Mouse (Mus musculus): ENCODE measurements around the gene Smarca2. TPM values are rescaled to one million over a fixed set of nuclear protein-coding genes. Genes with fewer than 3 reads are reported as not detected.

Smarca2 gene
- polyA plus RNA-seq, 1 experiment from 2014 or later, result 46.3 TPM

DNA sequence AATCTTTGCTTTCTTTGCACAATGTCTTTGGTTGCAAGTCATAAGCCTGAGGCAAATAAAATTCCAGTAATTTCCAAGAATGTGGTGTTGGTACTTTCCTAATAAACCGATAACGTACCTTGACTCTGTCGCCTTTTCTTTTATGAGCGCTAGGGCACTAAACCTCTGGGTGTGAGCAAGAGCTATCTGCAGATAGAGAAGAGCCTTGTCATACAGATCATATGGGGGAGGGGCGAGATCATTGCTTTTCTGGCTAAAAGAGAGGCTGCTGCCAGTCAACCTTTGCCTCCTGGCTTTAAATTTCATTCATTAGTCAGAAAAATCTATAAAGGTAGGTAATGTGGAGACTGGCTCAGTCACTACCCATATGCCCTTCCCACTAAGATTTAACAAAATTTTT is 173.3 kb downstream of the Smarca2 start:
- H3K4me2 ChIP-seq (replicated peaks; ENCODE audit: low read depth, low read length), result no peak overlapping the region
- H3K36me3 ChIP-seq (ENCODE audit: insufficient read depth, low read length), result peaks cover 34% of the 10 kb centered on the region
- H3K4me3 ChIP-seq (ENCODE audit: low read depth, low read length), result no peak overlapping the region
- no peak overlapping the region for H3K27ac ChIP-seq (ENCODE audit: low read length)
- ATAC-seq (no peak), DNase-seq (ENCODE audit: low spot score) (no peak)
- TF ChIP-seq CTCF (IDR thresholded peaks at IDR 0.05) (no peak), EP300 (IDR thresholded peaks at IDR 0.05) (no peak)
- WGBS, result 93% methylated on average over 5 of the region's 5 CpGs
- H3K9ac ChIP-seq (replicated peaks; ENCODE audit: low read depth), result no peak overlapping the region
- no peaks in the 10 kb centered on the region for H3K9me3 ChIP-seq (ENCODE audit: low read length)
- no peaks in the 10 kb centered on the region for H3K4me1 ChIP-seq (ENCODE audit: insufficient read depth, low read depth, low read length)
- H3K27me3 ChIP-seq (replicated peaks; ENCODE audit: insufficient read depth, low read length), result no peaks in the 10 kb centered on the region

- DNase-seq (ENCODE audit: low spot score) (no peak), ATAC-seq (no peak)
- WGBS, result 92% methylated on average over 2 of the region's 2 CpGs
- Histone ChIP-seq H3K27ac (ENCODE audit: low read length) (no peak overlapping the region), H3K36me3 (ENCODE audit: insufficient read depth, low read length) (peaks cover 12% of the 10 kb centered on the region), H3K9me3 (ENCODE audit: low read length) (no peaks in the 10 kb centered on the region), H3K4me1 (ENCODE audit: insufficient read depth, low read depth, low read length) (no peaks in the 10 kb centered on the region), H3K4me3 (ENCODE audit: low read depth, low read length) (no peak overlapping the region), H3K27me3 (replicated peaks; ENCODE audit: insufficient read depth, low read length) (no peaks in the 10 kb centered on the region), H3K4me2 (replicated peaks; ENCODE audit: low read depth, low read length) (no peak overlapping the region), H3K9ac (replicated peaks; ENCODE audit: low read depth) (no peak overlapping the region)
- TF ChIP-seq EP300 (IDR thresholded peaks at IDR 0.05), result no peak
- TF ChIP-seq CTCF (IDR thresholded peaks at IDR 0.05), result no peak
Measured at GRCm38 (mm10) chr19:26781209-26781608, 176.4 kb downstream of the Smarca2 start.

- Histone ChIP-seq H3K4me2 (replicated peaks; ENCODE audit: low read depth, low read length) (no peak overlapping the region), H3K27ac (ENCODE audit: low read length) (no peak overlapping the region), H3K36me3 (ENCODE audit: insufficient read depth, low read length) (no peaks in the 10 kb centered on the region), H3K9me3 (ENCODE audit: low read length) (no peaks in the 10 kb centered on the region), H3K9ac (replicated peaks; ENCODE audit: low read depth) (no peak overlapping the region), H3K4me1 (ENCODE audit: insufficient read depth, low read depth, low read length) (no peaks in the 10 kb centered on the region), H3K4me3 (ENCODE audit: low read depth, low read length) (no peak overlapping the region), H3K27me3 (replicated peaks; ENCODE audit: insufficient read depth, low read length) (no peaks in the 10 kb centered on the region)
- TF ChIP-seq EP300 (IDR thresholded peaks at IDR 0.05), result no peak
- no peak for TF ChIP-seq CTCF (IDR thresholded peaks at IDR 0.05)
- no peak for ATAC-seq
- WGBS, result 70% methylated on average over 5 of the region's 5 CpGs
- peak; percentile 12 for DNase-seq (ENCODE audit: low spot score)
Measured at GRCm38 (mm10) chr19:26788446-26788845, 183.6 kb downstream of the Smarca2 start.

DNA sequence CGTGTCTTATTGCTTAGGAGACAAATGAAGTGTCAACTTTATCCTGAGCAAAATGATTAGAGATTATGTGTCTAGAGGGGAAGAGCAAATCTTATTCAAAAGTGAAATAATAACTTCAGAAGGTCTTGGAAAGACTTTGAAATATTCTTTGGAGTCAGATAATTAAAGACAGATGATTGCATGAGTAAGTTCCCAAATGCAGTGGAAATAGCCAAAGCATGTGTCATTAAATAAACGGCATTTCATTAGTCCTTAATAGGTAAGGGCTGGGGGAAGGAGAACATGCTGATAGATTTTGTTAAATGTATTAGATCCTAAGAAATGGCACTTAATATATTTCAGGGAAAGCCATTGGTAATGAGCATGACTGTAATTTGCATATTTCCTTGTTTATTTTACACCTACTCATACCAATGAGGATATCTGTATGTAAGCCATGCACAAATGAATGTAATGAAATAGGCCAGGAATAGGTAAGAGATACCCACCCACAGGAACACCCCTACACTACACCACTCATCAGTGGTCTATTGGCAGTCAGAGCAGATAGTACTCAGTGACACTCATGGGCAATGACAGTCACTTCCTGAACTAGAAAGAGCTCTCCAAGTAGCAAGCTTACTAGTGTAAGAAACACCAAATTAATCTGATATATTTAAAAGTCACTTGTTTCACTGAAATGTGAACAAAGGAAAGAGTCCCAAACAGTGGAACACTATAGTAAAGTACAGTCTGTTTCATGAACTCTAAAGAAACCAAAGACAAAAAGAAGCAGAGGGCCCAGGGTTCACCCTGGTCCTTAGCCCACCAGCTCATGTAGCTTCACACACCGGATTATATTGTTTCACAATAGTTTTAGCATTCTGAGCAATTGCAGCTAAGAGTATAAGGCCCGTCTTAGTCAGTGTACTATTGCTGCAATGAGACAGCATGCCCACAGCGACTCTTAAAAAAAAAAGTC is 185.8 kb downstream of the Smarca2 start:
- no peak overlapping the region for H3K27ac ChIP-seq (ENCODE audit: low read length)
- H3K9ac ChIP-seq (replicated peaks; ENCODE audit: low read depth), result no peak overlapping the region
- H3K9me3 ChIP-seq (ENCODE audit: low read length), result no peaks in the 10 kb centered on the region
- H3K4me2 ChIP-seq (replicated peaks; ENCODE audit: low read depth, low read length), result no peak overlapping the region
- TF ChIP-seq CTCF (IDR thresholded peaks at IDR 0.05) (no peak), EP300 (IDR thresholded peaks at IDR 0.05) (no peak)
- no peaks in the 10 kb centered on the region for H3K27me3 ChIP-seq (replicated peaks; ENCODE audit: insufficient read depth, low read length)
- DNase-seq (ENCODE audit: low spot score), result peak; percentile 50
- no peak overlapping the region for H3K4me3 ChIP-seq (ENCODE audit: low read depth, low read length)
- whole genome bisulfite sequencing, result 64% methylated on average over 5 of the region's 5 CpGs
- ATAC-seq, result peak; percentile 35
- H3K36me3 ChIP-seq (ENCODE audit: insufficient read depth, low read length), result no peaks in the 10 kb centered on the region
- H3K4me1 ChIP-seq (ENCODE audit: insufficient read depth, low read depth, low read length), result no peaks in the 10 kb centered on the region

DNA sequence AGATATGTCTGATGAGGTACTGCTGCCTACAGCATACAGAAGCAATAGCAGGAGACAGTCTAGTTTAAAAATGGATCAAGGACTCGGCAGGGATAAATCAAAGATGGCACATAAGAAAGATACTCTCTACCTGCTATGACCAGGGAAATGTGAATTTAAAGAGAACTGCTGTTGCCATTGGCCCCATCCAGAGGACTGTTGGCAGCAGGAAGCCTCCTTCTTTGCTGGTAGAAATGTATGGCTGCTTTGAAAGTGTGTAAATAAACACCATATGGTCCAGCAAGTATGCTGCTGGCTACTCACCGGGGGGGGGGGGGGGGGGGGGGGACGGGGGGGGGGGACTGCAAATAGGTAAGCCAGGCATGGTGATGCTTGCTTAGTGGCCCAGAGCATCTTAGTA is 189.5 kb downstream of the Smarca2 start:
- no peaks in the 10 kb centered on the region for H3K4me1 ChIP-seq (ENCODE audit: insufficient read depth, low read depth, low read length)
- TF ChIP-seq CTCF (IDR thresholded peaks at IDR 0.05), result no peak
- no peak for TF ChIP-seq EP300 (IDR thresholded peaks at IDR 0.05)
- no peak overlapping the region for H3K4me3 ChIP-seq (ENCODE audit: low read depth, low read length)
- DNase-seq (ENCODE audit: low spot score) (no peak), ATAC-seq (no peak)
- no peaks in the 10 kb centered on the region for H3K9me3 ChIP-seq (ENCODE audit: low read length)
- no peak overlapping the region for H3K4me2 ChIP-seq (replicated peaks; ENCODE audit: low read depth, low read length)
- 79% methylated on average over 1 of the region's 3 CpGs for WGBS
- H3K9ac ChIP-seq (replicated peaks; ENCODE audit: low read depth), result no peak overlapping the region
- H3K27ac ChIP-seq (ENCODE audit: low read length), result no peak overlapping the region
- no peaks in the 10 kb centered on the region for H3K27me3 ChIP-seq (replicated peaks; ENCODE audit: insufficient read depth, low read length)
- no peaks in the 10 kb centered on the region for H3K36me3 ChIP-seq (ENCODE audit: insufficient read depth, low read length)

- DNase-seq (ENCODE audit: low spot score) (no peak), ATAC-seq (no peak)
- H3K9ac ChIP-seq (replicated peaks; ENCODE audit: low read depth), result no peak overlapping the region
- no peaks in the 10 kb centered on the region for H3K4me1 ChIP-seq (ENCODE audit: insufficient read depth, low read depth, low read length)
- WGBS, result 73% methylated on average over 4 of the region's 4 CpGs
- no peaks in the 10 kb centered on the region for H3K36me3 ChIP-seq (ENCODE audit: insufficient read depth, low read length)
- H3K4me3 ChIP-seq (ENCODE audit: low read depth, low read length), result no peak overlapping the region
- H3K27me3 ChIP-seq (replicated peaks; ENCODE audit: insufficient read depth, low read length), result no peaks in the 10 kb centered on the region
- no peaks in the 10 kb centered on the region for H3K9me3 ChIP-seq (ENCODE audit: low read length)
- no peak for TF ChIP-seq CTCF (IDR thresholded peaks at IDR 0.05)
- no peak for TF ChIP-seq EP300 (IDR thresholded peaks at IDR 0.05)
- H3K4me2 ChIP-seq (replicated peaks; ENCODE audit: low read depth, low read length), result no peak overlapping the region
- H3K27ac ChIP-seq (ENCODE audit: low read length), result no peak overlapping the region
Measured at GRCm38 (mm10) chr19:26796006-26796405, 191.2 kb downstream of the Smarca2 start.
